Mouse (Mus musculus) small intestine, adult 10 weeks (tissue): ENCODE data around the gene Lcn9. TPM values are rescaled to one million over a fixed set of nuclear protein-coding genes. Genes with fewer than 3 reads are reported as not detected.

Experiments
- polyA plus RNA-seq: library from polyadenylated mRNA; stranded (reverse); fragments of 350-450 nt; fragmentation: Illumina TruSeq; extraction: RNeasy Lipid Tissue Mini Kit (QIAGEN cat#74804); gene quantifications from one replicate; pipeline ENCODE4 v1.2.3, GENCODE M21; 2014; ENCODE audit warnings: low replicate concordance

Gene Lcn9
- polyA plus RNA-seq = not detected

DNA sequence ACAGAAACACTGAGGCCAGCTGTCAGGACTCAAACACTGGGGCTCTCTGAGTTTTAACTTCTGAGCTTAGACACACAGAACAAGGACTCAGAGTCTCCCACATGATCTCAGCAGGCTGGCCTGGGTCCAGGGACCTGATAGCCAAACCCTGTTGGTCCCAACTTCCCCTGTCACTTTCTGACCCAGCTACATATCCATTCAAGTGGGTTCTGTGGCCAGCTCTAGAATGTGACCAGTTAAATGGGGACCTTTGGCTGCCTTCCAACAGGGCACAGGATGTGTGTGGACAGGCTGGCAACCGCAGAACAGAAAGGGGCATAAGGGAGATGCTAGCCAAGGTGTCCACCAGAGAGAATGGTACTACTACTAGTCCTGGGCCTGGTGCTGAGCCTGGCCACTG, at the start of gene Lcn9:
Lcn9 (plus strand) TSS at position 348 of the 400 bp plus-strand sequence.

DNA sequence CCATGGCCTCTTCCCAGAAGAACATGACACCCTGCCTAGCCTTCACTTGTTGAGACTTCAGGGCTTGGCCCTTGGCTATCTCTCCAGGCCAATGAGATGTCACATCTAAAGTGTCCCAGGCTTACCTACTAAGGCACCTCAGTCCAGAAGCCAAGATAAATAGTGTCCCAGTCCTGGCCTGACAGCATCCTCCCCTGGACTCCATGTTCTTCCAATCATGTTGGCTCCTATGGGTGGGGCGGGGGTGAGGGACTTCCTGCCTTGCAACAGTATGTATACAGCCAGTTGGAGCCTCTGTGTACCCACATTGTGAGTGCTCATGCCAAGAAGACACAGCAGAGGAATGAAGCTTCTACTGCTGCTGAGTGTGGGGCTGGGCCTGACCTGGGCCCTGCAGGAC, 46.2 kb upstream of the Lcn9 start, which contains the start of gene Lcn11:
Lcn11 (plus strand) TSS at position 301 of the 400 bp plus-strand sequence.

DNA sequence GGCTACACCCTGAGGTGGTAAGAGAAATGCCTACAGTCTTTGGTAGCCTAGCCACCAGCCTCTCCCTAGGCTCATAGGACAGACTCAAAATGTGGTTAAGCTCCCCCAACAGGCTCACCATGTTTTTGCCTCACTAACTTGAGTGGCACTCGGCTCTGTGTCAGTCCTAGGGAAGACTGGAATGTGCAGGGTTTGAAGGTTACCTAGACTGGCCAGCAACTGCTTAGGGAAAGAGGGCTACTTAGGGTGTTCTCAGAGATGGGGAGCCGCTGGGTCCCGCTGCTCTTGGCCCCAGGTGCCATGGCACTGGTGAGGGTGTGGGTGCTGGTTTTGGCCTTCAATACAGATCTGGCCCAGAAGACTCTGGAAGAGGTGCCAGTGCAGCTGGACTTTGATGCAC, 41.0 kb upstream of the Lcn9 start, which contains the start of gene Gm13539:
Gm13539 (plus strand) TSS at position 301 of the 400 bp plus-strand sequence.

DNA sequence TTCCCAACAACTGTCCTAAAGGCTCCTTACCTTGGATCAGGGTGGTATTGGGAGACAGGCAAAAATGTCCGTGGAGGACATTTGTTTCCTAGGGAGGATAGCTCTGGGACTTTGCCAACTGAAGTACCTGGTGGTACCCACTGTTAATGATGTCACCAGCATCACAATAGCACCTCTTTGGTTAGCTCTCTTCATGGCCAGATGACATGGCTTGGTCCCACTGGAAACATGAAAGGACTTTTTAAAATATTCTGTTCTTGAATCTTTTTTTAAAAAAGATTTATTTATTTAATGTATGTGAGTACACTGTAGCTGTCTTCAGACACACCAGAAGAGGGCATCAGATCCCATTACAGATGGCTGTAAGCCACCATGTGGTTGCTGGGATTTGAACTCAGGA, 7.2 kb upstream of the Lcn9 start, which contains the start of gene Glt6d1:
Glt6d1 (minus strand) TSS at position 101 of the 400 bp plus-strand sequence.

DNA sequence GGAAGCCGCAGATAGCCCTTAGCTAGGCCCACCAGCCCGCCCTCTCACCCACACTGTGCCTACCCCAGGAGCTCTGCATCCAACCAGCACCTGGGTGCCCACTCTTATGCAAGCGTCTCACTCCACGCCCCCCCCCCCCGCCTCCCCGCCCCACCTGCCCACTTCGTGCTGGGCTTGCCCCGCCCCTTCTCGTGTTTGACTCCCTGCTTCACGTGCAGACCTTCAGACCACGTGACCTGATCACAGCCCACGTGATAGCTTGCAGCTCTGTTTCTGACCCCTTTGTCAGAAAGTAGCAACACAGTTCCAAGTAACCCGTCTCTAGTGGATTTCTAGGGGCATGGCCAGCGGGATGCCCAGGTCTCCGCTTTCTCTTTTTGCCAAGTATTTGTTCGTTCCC, 24.3 kb downstream of the Lcn9 start, which contains the start of gene Sohlh1:
Sohlh1 (minus strand) TSS at position 23 of the 400 bp plus-strand sequence.

DNA sequence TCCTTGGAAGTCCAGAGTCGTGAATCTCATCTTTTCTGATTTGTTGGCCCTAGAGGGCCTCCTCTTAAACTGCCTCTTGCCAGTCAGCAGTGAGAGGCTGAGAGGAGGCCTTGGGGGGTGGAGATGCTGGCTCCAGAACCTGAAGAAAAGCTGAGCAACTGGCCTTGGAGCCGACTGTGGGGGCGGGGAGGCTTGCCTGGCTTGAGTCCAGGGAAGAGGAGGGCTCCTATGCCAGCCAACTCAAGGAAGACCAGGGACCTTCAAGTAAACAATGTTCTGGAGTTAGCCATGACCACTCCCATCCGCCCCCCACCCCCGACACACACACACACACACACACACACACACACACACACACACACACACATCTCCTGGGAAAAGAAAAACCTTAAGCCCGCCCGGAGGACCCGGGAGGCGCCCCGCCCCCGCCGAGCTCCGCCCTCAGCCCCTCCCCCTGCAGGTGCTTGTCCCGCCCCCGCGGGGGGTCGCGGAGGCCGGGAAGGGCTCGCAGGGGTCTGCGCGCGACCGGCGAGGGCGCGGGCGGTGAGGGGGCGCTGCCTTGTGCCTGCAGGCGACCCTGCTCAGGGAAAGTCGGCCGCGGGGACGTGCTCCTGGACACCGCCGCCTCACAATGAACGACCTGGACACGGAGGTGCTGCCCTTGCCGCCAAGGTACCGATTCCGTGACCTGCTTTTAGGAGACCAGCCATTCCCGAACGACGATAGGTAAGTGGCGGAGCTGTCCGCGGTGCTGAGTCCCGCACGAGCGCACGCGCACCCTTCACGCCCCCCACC, 40.6 kb downstream of the Lcn9 start, which contains the start of gene Kcnt1:
Kcnt1 (plus strand) TSS at position 398 of the 795 bp plus-strand sequence.

Other genes starting within 250 kb of the Lcn9 start
- not detected for gene Mamdc4, start 248.3 kb upstream of the Lcn9 start, polyA plus RNA-seq
- gene Phpt1, start 247.9 kb upstream of the Lcn9 start, polyA plus RNA-seq = not detected
- not detected for gene Ajm1, start 241.4 kb upstream of the Lcn9 start, polyA plus RNA-seq
- gene Rabl6, start 214.6 kb upstream of the Lcn9 start, polyA plus RNA-seq = 29.1 TPM
- gene Ccdc183, start 205.5 kb upstream of the Lcn9 start, polyA plus RNA-seq = not detected
- 0.85 TPM for gene Tmem141, start 201.1 kb upstream of the Lcn9 start, polyA plus RNA-seq
- gene Fcna, start 195.1 kb upstream of the Lcn9 start, polyA plus RNA-seq = not detected
- gene Lcn8, start 170.0 kb upstream of the Lcn9 start, polyA plus RNA-seq = not detected
- gene Lcn5, start 165.2 kb upstream of the Lcn9 start, polyA plus RNA-seq = not detected
- gene Lcn6, start 146.4 kb upstream of the Lcn9 start, polyA plus RNA-seq = not detected
- not detected for gene Lcn10, start 140.4 kb upstream of the Lcn9 start, polyA plus RNA-seq
- gene Obp2a, start 123.1 kb upstream of the Lcn9 start, polyA plus RNA-seq = not detected
- gene Bmyc, start 116.4 kb upstream of the Lcn9 start, polyA plus RNA-seq = 5.2 TPM
- not detected for gene Obp2b, start 86.1 kb upstream of the Lcn9 start, polyA plus RNA-seq
- not detected for gene Lcn3, start 57.6 kb upstream of the Lcn9 start, polyA plus RNA-seq
- gene Lcn11, start 46.1 kb upstream of the Lcn9 start, polyA plus RNA-seq = not detected
- gene Gm13539, start 40.9 kb upstream of the Lcn9 start, polyA plus RNA-seq = not detected
- gene Glt6d1, start 7.3 kb upstream of the Lcn9 start, polyA plus RNA-seq = not detected
- not detected for gene Sohlh1, start 24.1 kb downstream of the Lcn9 start, polyA plus RNA-seq
- 0.07 TPM for gene Kcnt1, start 40.6 kb downstream of the Lcn9 start, polyA plus RNA-seq
- gene Camsap1, start 160.1 kb downstream of the Lcn9 start, polyA plus RNA-seq = 12.3 TPM
- gene Ubac1, start 198.6 kb downstream of the Lcn9 start, polyA plus RNA-seq = 27.2 TPM